In genomic region chr10:77146901-77147463, GRCm38 (mm10) we compare ENCODE assay signal across 9 mouse cellular contexts. TPM values are rescaled to one million over a fixed set of nuclear protein-coding genes. Genes with fewer than 3 reads are reported as not detected.
DNase-seq lines count a peak whose midpoint lies in the region; ATAC-seq and TF ChIP-seq lines count a peak whose summit lies in the region.
"Had no signal": no experiment of that assay in that cellular context is flagged by ENCODE, and none has a peak within 500 bp of the region (broad histone marks: within the 10 kb centered on the region; RNA-seq: fewer than 3 reads in every experiment).

No protein-coding gene starts in this region.

- H3K27me3 ChIP-seq in heart, adult 2 months (ENCODE audit: control insufficient read depth, insufficient read depth, low read length) = no peaks in the 10 kb centered on the region
- H3K27me3 ChIP-seq in liver, postnatal 0 days (ENCODE audit: insufficient read depth, low read length) = no peaks in the 10 kb centered on the region

- no peak for TF ChIP-seq CTCF in heart, adult 2 months (IDR thresholded peaks at IDR 0.05)
- TF ChIP-seq CTCF in liver, postnatal 0 days (IDR thresholded peaks at IDR 0.05; ENCODE audit: low read depth) = no peak

- H3K4me3 ChIP-seq in heart, adult 2 months = no peak overlapping the region
- no peak overlapping the region for H3K4me3 ChIP-seq in liver, postnatal 0 days (ENCODE audit: low read depth, low read length)

- H3K9me3 ChIP-seq in liver, postnatal 0 days (ENCODE audit: low read length) = no peaks in the 10 kb centered on the region

- H3K36me3 ChIP-seq in heart, adult 2 months (ENCODE audit: control insufficient read depth, insufficient read depth, low read length) = no peaks in the 10 kb centered on the region
- no peaks in the 10 kb centered on the region for H3K36me3 ChIP-seq in liver, postnatal 0 days (replicated peaks; ENCODE audit: insufficient read depth, low read length)

- TF ChIP-seq POLR2A in heart, adult 2 months (IDR thresholded peaks at IDR 0.05; ENCODE audit: insufficient read depth, low read depth, low read length) = no peak

- H3K9ac ChIP-seq in heart, adult 2 months (ENCODE audit: low read depth, low read length) = no peak overlapping the region
- no peak overlapping the region for H3K9ac ChIP-seq in liver, postnatal 0 days (replicated peaks)

- intact Hi-C loops in heart, adult 2 months (cut with DNase I) = no loop called here
- intact Hi-C loops in heart, postnatal 25 days (cut with DNase I) = no loop called here
- intact Hi-C loops in heart, postnatal 14 days (cut with DNase I) = no loop called here
- intact Hi-C loops in left cerebral cortex, postnatal 10 days (cut with DNase I) = no loop called here

- H3K27ac ChIP-seq in heart, adult 2 months = no peak overlapping the region
- H3K27ac ChIP-seq in liver, postnatal 0 days (ENCODE audit: low read depth) = no peak overlapping the region

- H3K79me2 ChIP-seq in heart, adult 2 months (replicated peaks; ENCODE audit: control insufficient read depth, insufficient read depth, low read length) = no peaks in the 10 kb centered on the region; the same call in 1 of the 2 replicates

- peaks cover 8% of the 10 kb centered on the region for H3K4me1 ChIP-seq in heart, adult 2 months (ENCODE audit: control insufficient read depth, insufficient read depth, low read length)
- H3K4me1 ChIP-seq in liver, postnatal 0 days (ENCODE audit: insufficient read depth) = 0 out of 2 replicates have a peak, but pooled peaks cover 6% of the 10 kb centered on the region

- 61% methylated on average over 4 of the region's 4 CpGs for WGBS in heart, adult 2 months
- 71% methylated on average over 4 of the region's 4 CpGs for WGBS in liver, postnatal 0 days (ENCODE audit: insufficient replicate concordance)

- H3K4me2 ChIP-seq in liver, postnatal 0 days (ENCODE audit: low read depth, low read length) = no peak overlapping the region

- DNase-seq in heart, adult 2 months = peak; percentile 44 to 54
- no peak for DNase-seq in heart, postnatal 25 days (ENCODE audit: low spot score)
- DNase-seq in adipocyte (ENCODE audit: low spot score) = peak; percentile 21
- peak; percentile 38 to 54 for DNase-seq in heart, postnatal 14 days
- DNase-seq in liver, postnatal 0 days = no peak
- DNase-seq in right cerebral cortex, postnatal 10 days (ENCODE audit: low spot score in 2 of 2) = no peak
- no peak for DNase-seq in left cerebral cortex, postnatal 10 days (ENCODE audit: extremely low spot score in 1 of 2, low spot score in 2 of 2)

- ATAC-seq in liver, postnatal 0 days = peak; percentile 76
- no peak for ATAC-seq in inflammation-experienced regulatory T-cells, adult 6 months
- ATAC-seq: forebrain, embryonic 14.5 days had no signal

- no peak for TF ChIP-seq EP300 in heart, adult 2 months (IDR thresholded peaks at IDR 0.05; ENCODE audit: insufficient read depth, low read depth, low read length)
- TF ChIP-seq EP300 in liver, postnatal 0 days (IDR thresholded peaks at IDR 0.05; ENCODE audit: low read depth) = no peak

RNA-seq across cellular contexts. Expression of gene Col18a1, which starts 19.4 kb away (rescaled TPM):
- total RNA-seq in heart, adult 2 months (2021) = 1 to 10 TPM; 9.3 to 9.8 TPM
- 12.9 and 13.1 TPM in 2 replicates for polyA plus RNA-seq in heart, adult 2 months (2012; rRNA removed)
- 10 to 100 TPM; 13.0 to 15.3 TPM for total RNA-seq in heart, postnatal 25 days (2021)
- total RNA-seq in heart, postnatal 14 days (2021) = 10 to 100 TPM; 30.0 to 31.8 TPM
- 137 and 167 TPM in 2 replicates for polyA plus RNA-seq in liver, postnatal 0 days (2015; fragmentation: Nextera tagmentation; extraction: Ambion mirVana)
- under 1 TPM in 2 of 3 experiments, not detected in 1; 0.09 to 0.11 TPM for polyA plus RNA-seq in inflammation-experienced regulatory T-cells, adult 6 months (2017; shearing (Covaris generic))
- 10 to 100 TPM; 12.5 to 13.4 TPM for total RNA-seq in left cerebral cortex, postnatal 10 days (2021)

Comparison
In these comparisons a context has a peak if more than half of its experiments do, and no peak if none do; other contexts are left out.
1. DNase-seq: peak in heart, adult 2 months (2 of 2), adipocyte (single experiment) and heart, postnatal 14 days (2 of 2); none in heart, postnatal 25 days (single experiment), liver, postnatal 0 days (single experiment), right cerebral cortex, postnatal 10 days (0 of 2) and left cerebral cortex, postnatal 10 days (0 of 2).